Mouse (Mus musculus) gonadal fat pad, adult 2 months (tissue): Measurements from ENCODE around the gene Atg4c. TPM values are rescaled to one million over a fixed set of nuclear protein-coding genes. Genes with fewer than 3 reads are reported as not detected.

ENCODE experiments used
- DNase-seq: peaks from one replicate; pipeline ENCODE4 v3.0.0-alpha.2; 2012; ENCODE audit warnings: low read depth
- polyA plus RNA-seq: library from polyadenylated mRNA; depleted of rRNA; stranded (reverse); fragments of >200 nt; gene quantifications from 2 replicates; pipeline ENCODE4 v1.2.3, GENCODE M21; 2012

Atg4c gene
- polyA plus RNA-seq, 1 experiment, result 9.0 TPM

DNA sequence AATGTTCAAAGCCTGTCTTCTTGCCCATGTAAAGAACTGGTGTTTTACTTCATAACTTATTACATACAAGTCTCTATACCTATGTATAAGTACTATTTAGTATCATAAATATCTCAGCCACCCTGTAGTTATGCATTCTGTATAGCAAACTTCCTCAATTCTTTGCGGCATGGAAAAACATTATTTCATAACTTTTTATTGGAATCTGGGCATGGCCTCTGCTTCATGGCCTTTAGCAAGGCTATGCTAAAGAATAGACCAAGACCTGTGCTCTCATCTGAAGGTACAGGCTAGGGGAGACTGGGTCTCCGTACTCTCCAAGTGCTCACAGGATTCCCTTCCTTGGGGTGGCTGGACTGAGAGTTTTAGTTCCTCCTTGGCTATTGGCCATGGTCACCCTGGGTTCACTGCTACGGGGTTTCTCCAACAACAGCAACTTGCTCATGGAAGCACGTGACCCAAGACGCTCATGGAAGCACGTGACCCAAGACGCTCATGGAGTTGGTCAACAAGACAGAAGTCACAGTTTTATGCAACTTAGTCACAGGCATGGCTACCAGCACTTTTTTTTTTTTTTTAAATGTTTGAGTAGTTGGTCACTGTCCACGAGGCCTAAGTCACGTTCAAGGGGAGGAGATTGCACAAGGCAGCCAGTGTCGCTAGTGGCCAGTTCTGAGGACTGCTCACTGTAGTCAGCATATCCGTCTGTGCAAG is 7.2 kb upstream of the Atg4c start:
- DNase-seq, result no peak

DNA sequence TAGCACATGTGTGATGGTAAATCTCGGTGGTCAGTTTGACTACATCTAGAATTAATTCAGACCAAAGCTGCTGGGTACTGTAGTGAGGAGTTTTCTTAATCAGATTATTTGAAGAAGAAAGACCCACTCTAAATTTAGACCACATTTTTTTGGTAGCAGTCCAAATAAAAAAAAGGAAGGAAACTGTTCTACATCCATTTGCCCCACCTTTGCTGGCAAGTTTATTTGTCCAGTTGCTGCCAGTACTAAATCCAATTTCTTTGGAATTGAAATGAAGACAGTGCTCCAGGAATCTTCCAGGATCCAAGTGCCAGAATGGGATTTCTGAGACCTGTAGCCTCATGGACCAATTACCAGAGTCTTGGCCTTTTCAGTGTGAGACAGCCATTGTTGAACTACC is 1.1 kb upstream of the Atg4c start:
- DNase-seq, result no peak

DNA sequence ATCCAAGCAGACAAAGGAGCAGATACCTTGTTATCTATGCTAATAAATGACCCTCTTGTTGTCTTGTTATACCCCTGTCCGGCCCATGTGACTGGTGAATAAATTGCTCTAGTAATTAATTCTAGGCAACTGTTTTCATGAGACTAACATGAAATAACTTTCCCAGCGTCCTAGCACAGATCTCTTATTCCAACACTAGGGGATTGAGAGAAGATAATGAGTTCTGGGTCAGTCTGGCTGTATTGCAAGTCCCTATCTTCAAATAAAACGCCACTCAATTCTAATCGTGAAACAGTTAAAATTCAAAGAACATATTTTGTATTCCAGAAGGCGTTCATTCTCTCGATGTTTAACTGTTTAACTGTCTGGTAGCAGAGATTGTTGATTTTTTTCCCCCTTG is 520 bp upstream of the Atg4c start:
- no peak for DNase-seq

DNA sequence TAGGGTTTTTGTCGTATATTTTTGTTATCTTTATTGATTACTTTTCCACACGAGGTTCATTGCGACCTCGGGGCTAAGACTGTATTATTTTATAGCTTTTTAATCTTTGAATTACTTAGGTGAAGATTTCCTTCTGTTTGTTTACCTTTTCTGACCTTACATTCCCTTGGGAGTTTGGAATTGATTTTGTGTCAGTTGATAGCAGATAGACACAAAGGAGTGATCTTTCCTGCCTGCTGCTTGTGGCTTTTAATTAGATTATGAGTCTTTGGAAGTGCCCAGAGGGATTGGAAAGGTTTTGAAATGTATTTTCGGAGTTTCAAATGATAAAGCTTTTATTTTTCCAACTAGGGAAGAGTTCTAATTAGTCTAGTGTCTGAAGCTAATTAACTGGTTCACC is 1.1 kb downstream of the Atg4c start:
- DNase-seq, result no peak

DNA sequence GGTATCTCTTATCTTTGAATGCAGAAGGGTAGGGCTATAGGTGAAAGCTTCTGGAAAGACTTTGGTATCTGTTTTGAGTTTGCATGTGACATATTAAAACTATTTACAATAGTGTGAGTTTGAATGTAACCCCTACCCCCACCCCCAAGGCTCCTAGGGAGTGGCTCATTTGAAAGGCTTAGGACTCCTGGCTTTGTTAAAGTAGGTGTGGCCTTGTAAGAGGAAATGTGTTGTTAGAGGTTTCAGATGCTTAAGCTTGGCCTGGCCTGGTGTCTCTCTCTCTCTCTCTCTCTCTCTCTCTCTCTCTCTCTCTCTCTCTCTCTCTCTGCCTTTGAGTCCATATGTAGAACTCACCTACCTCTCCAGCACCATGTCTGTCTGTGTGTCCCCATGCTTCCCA is 5.0 kb downstream of the Atg4c start:
- DNase-seq, result no peak

DNA sequence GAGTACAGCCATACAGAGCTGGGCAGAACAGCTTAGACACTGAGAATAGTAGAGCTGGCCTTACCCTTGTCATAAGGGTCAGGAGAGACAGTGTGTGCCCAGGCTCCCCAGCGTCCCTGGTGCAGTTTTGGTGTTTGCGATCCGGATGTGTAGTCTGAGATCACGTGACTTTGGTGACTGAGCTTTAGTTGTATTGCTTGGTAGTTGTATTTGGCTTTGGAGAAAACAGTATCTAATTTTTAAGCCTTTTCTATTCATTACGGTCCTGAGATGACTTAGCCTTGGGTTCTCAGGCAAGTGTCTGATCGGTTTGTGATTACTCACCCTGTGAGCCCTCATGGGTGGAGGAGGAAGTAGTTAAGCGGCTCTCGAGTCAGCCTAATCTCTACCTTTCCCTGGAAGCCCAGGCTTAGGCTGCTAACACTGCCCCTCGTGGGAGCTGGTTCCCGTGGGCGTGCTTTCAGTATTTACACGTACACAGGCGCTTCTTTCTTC is 6.1 kb downstream of the Atg4c start:
- no peak for DNase-seq

DNA sequence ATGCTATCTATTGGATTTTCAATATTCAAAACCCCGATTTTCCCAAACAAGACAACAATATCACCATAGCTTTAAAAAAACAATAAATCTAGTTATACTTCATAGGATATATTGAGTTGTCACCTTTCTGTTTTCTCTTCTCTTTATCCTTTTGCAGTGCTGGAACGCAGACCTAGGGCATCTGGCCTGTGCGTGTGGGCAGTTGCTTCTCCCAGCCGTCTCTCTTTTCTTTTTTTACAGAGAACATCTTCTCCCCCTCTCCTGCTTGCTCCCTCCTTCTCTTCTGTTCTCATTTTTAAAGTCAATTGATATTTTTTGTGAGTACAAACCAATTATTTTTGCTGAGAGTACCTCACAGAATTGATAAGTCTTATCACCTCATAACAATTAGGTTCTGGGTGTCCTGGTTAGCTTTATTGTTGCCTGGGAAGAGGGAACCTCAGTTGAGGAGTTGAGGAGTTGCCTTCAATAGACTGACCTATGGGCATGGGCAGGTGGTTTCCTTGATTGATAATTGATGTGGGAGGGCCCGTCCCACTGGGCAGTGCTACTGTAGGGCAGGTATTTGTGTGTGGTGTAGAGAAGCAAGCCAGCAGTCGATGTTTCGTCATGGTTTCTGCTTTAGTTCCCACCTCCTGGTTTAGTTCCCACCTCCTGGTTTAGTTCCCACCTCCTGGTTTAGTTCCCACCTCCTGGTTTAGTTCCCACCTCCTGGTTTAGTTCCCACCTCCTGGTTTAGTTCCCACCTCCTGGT is 6.8 kb downstream of the Atg4c start:
- DNase-seq, result no peak

DNA sequence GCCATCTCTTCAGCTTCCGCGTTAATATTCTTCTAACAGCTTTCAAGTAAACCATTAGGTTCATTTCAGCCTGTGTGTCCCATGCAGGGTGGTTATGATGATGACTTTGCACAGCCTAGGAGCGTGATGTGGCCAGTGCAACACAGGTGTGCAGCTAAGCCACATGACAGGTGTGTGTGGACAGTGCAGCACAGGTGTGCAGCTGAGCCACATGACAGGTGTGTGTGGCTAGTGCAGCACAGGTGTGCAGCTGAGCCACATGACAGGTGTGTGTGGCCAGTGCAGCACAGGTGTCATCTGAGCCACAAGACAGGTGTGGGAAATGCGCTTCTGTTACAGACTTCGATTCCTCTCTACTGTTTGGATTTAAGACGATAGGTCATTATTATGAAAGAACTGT is 12.0 kb downstream of the Atg4c start:
- DNase-seq, result no peak

DNA sequence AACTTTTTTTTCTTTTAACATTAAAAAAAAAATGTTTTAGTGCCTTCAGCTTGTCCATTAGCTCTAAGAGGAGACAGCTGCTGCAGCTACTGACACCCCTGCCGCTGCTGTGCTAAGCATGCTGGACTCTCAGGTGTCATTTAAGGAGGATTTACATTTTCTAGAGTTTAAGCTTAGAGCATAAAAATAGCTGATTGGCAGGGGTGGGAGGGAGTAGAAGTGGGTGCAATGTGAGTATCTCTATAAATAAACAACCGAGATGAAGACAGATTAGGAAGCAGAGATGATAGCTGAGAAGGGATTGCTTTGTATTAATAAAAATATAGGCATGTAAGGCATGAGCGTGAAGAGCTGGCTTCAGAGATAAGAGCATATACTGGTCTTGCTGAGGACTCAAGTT is 12.6 kb downstream of the Atg4c start:
- no peak for DNase-seq

DNA sequence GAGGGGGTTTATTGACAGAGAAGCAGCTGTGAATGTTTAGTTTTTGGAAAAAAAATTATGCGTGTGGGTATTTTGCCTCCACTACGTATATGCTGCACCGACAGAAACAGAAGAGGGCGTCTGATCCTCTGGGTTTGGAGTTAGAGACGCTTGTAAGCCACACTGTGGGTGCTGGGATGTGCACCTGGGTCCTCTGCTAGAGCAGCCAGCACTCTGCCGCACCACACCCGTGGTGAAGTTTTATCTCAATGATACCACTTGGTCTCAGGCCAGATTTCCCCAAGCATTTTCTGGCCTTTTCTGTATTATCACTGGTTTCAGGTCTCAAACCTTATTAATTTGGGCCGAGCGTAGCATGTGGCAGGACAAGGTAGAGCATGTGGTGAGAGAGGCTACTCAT is 16.4 kb downstream of the Atg4c start:
- no peak for DNase-seq

DNA sequence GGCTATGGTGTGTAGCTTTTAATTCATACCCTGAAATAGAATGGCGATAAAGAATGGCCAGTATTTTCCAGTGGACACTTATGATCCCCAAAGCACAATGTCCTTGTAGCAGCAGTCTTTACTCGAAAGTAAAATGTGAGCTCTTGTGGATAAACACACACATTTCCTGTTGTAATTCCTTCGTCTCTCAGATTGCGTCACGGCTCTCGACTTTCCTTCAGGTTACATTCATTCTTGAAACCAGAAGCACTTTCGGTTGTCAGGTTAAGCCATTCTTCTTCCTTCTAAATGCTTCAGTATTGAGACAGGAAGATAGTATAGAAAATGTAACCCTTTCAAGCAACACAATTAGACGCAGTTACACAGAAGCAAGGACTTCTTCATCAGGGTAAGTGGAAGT is 17.9 kb downstream of the Atg4c start:
- DNase-seq, result no peak

DNA sequence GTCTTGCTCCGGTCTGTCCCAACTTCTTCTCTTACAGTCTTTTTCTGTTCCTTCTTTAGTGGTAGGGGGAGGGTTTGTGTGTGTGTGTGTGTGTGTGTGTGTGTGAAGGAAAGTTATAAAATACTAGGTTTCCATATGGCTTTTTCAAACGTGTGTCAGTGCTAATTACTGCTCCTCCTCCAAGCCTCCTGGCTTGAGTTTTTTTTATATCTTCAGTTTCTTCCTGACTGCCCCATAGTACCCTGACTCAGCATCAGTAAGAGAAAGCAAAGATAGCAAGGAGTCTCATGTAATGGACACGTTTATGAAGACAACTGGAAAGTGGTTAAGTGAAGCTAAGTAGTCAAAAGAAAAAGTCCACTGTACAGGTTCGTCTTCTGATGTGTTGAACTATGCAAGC is 19.4 kb downstream of the Atg4c start:
- DNase-seq, result no peak

DNA sequence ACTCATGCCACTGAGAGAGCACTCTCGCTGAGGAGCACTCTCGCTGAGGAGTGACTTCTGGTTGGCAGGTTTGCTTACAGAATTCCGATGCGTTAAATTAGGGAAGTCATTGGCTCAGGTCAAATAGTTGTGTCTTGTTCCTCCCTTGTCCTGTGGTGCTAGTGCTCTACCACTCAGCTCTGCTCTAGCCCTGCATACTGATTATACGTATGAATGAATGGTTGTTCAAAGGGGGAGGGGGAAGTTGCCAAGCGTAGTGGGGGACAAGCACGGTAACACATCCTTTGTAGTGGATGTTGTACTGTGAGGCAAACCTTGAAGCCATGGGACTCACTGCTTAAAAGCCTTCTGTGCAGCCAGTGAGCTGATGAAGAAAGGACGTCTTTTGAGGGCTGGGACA is 28.5 kb downstream of the Atg4c start:
- DNase-seq, result no peak

DNA sequence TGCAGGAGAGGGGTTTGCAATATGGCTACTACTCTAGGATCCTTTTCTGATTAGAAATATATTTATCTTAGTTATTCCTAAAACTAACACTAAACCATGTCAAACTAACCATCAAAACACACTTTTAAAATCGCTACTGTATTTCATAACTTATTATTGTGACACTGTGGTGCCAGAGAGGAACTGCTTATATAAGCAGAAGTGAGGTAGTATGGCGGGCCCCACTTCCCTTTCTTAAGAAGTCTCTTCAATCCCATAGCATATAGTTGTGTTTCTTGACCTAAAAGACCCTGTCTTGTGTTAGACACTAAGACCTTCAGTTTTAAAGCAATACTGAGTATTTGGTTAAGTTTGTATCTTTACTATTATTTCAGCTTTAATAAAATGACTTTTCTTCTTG is 31.1 kb downstream of the Atg4c start:
- no peak for DNase-seq

DNA sequence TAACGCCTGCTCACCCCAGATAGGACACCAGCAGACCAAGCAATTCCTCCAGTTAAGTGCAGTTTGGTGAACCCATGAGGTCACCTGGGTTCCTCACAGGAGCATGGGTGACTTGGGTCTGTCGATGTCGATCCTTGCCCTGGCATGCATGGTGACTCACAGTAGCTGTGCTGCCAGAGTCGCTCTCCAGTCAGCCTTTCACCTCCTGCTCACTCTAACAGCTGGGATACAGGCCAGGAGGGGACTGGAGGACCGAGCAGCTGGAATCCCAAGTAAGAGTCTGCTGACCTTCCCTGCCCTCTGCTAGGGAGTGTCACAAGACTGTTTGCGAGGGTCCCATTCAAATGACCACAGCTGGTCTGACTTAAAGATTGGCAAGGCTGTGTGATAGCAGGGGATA is 33.5 kb downstream of the Atg4c start:
- DNase-seq, result no peak

DNA sequence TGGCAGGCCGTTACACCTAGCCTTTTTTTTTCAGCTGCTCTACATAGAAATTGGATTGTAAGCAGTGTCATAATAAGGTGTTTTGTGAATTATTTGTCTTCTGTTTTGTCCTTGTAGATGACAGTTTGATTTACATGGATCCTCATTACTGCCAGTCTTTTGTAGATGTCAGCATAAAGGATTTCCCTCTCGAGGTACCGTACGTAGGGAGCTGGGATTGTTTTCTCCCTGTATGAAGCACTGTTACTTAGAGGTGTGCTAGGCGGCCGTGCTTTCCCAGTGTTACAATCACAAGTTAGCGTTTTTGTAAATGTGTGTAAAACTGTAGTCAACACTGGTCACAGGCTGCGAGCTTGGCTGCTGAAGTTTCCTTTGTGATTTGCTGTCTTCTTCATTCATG is 35.6 kb downstream of the Atg4c start:
- DNase-seq, result no peak

DNA sequence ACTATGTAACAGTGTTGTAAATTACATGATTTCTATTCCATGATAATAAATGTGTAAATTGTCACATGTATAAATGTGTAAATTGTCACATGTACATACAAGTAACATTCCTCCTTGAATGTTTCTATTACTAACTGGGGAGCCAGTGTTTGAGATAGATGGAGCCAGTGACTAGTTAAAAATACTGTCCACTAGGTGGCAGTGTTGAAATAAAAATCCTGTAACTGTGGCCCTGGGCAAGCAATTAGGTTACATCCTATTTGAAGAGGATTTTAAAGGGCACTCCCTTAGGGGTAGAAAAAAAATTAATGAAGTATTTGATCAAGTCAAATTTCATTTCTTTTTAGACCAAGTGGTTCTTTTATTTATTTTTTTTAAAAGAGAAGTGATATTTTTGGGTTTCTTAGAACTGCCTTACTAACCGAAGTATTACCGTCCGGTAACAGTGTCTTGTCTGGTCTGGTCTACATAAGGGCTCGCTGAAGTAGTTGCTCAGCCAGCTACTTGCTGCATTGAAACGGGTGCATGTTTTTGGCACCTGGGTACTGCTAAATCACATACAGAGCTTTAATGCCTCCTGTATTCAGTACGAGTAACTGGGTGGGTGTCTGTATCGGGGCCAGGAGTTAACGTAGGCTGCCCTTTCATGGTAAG is 41.6 kb downstream of the Atg4c start:
- DNase-seq, result no peak

DNA sequence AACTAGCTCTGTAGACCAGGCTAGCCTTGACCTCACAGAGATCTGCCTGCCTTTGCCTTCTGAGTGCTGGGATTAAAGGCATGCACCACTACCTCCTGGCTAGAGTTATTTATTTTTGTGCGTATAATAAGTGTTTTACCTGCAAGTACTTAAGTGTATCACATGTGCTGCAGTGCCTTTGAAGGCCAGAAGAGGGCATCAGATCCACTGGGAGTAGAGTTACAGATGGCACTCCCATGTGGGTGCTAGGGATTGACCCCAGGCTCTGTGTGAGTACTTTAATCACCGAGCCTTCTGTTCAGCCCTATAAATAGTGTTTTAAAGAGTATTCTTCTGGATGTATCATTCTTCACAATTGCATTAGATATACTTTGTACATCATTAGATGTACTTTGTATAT is 44.6 kb downstream of the Atg4c start:
- no peak for DNase-seq

DNA sequence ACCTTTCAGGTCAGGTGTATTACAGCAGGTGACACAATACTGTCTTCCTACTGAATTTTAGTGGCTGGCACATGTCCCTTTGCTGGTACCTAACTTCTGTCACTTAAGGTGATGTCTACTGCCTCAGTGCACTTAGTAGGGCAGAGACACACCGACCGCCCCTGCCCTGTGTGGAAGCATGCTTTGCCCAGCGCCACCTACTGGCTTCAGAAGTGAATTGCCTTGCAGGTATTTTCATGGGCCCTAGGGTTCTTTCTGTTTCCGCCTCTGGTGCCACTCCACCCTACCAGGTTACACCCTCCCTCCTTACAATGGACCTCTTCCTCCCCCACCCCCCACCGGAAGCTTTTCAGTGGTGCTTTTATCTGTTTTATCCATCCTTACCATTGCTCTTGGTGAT is 47.9 kb downstream of the Atg4c start:
- DNase-seq, result no peak

DNA sequence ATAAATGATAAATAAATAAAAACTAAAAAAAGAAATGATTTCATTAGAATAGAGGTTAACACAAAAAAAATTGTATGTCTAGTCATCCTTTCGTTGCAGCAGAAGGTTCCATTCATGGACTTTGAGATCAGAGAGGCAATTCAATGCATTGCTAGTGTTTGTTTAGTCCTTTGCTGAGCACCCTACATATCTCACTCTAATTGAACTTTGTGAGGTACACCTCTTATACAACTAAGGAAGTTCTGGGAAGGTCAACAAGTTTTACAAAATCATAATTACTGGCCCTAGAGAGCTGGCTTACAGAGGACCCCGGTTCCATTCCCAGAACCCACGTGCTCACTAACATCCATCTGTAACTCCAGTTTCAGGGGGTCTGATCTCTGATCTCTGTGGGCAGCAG is 55.6 kb downstream of the Atg4c start:
- DNase-seq, result no peak

DNA sequence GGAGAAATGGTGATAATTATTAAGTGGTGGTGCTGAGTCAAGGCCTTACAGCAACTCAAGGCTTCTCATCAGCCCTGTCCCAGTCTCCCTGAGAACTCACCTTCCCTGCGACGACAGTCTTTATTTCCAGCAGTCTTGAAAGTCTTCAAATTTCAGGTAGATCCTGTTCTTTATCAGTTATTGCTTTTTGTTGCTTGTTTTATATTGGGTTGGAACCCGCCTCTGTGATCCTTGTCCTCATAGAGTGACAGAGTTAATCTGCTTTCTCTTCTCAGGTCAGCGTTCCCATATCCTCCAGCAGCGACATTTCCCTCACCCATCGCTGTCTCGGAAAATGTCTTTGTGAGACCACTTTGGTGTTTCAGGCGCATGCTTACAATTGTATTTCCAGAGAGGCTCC is 56.1 kb downstream of the Atg4c start:
- DNase-seq, result no peak

DNA sequence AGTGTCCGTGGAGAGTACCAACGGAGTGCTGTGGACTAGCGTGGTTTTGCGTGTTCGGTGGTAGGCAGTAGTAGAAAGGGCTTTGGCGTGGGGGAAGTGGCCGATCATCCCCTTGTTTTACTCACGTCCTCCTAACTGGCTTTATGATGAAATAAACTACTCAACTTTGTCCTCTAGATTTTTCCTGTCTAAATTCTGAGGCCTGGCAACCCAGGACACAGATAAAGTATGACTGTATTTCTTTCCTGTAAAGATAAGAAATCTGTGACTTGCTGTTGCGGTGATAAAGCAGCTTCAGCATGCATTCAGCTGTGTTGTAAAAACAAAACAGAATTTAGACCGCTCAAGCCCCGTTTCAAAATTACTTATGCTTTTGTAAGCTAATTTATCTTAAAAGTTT is 59.2 kb downstream of the Atg4c start:
- DNase-seq, result no peak

DNA sequence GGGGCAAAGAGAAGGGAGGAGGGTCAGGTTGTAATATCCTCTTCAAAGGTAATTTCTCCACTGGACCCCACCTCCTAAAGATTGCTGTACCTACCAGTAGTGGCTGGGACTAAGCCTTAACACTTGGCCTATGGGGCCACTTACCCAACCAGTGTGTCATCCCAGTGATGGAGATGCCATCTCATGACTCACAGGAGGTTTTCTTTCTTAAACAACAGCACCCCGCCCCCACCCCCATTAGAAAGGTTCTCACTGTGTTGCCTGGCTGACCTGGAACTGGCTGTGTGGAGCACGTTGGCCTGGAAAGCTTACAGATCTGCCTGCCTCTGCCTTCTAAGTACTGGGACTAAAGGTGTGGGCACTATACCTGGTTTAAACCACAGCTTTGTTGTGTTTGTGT is 69.5 kb downstream of the Atg4c start:
- DNase-seq, result no peak
